Mouse (Mus musculus) intestine, embryonic 15.5 days (tissue): ENCODE results near the gene Trap1. TPM values are rescaled to one million over a fixed set of nuclear protein-coding genes. Genes with fewer than 3 reads are reported as not detected.
"Not testable (repeated sequence)": the region's sequence is repeated elsewhere in the genome, so short reads cannot be mapped to it uniquely, and the experiment has no call there.

Experiments used
- ATAC-seq: fragments of 200-750 bp; cut with Nextera tagmentation; 2 replicates; pipeline ENCODE4 v1.8.0; 2017; ENCODE audit warnings: moderate TSS enrichment, moderate library complexity
- H3K27ac ChIP-seq: fragments of 300-500 bp; sonication (generic); 2 replicates; pipeline ENCODE4 v1.5.1; 2015; ENCODE audit warnings: mild to moderate bottlenecking, inconsistent platforms
- H3K27me3 ChIP-seq: fragments of 300-500 bp; sonication (generic); replicated peaks from 2 replicates; pipeline ENCODE4 v1.6.1; 2015; ENCODE audit warnings: inconsistent platforms
- H3K36me3 ChIP-seq: fragments of 300-500 bp; sonication (generic); 2 replicates; pipeline ENCODE4 v1.6.1; 2015; ENCODE audit warnings: inconsistent platforms
- H3K4me1 ChIP-seq: fragments of 300-500 bp; sonication (generic); replicated peaks from 2 replicates; pipeline ENCODE4 v1.6.1; 2015; ENCODE audit warnings: inconsistent platforms
- H3K4me2 ChIP-seq: fragments of 300-500 bp; sonication (generic); replicated peaks from 2 replicates; pipeline ENCODE4 v1.6.1; 2015; ENCODE audit warnings: mild to moderate bottlenecking, inconsistent platforms
- H3K4me3 ChIP-seq: fragments of 300-500 bp; sonication (generic); replicated peaks from 2 replicates; pipeline ENCODE4 v1.5.1; 2015; ENCODE audit warnings: inconsistent platforms
- H3K9ac ChIP-seq: fragments of 300-500 bp; sonication (generic); 2 replicates; pipeline ENCODE4 v1.6.1; 2015; ENCODE audit warnings: inconsistent platforms
- H3K9me3 ChIP-seq: fragments of 300-500 bp; sonication (generic); 2 replicates; pipeline ENCODE4 v1.6.1; 2016; ENCODE audit warnings: inconsistent platforms
- WGBS: fragments of 180-500 bp; shearing (Covaris S2); methylation state at CpG from one replicate; pipeline ENCODE4 v1.1.7; 2015; 5-methylcytosine and 5-hydroxymethylcytosine counted together
- polyA plus RNA-seq: library from polyadenylated mRNA; unstranded; fragments of >200 nt; fragmentation: Nextera tagmentation; extraction: Ambion mirVana; gene quantifications from 2 replicates; pipeline ENCODE4 v1.2.1, GENCODE M21; 2015

Gene Trap1
- polyA plus RNA-seq, 1 experiment from 2014 or later: 116 TPM

DNA sequence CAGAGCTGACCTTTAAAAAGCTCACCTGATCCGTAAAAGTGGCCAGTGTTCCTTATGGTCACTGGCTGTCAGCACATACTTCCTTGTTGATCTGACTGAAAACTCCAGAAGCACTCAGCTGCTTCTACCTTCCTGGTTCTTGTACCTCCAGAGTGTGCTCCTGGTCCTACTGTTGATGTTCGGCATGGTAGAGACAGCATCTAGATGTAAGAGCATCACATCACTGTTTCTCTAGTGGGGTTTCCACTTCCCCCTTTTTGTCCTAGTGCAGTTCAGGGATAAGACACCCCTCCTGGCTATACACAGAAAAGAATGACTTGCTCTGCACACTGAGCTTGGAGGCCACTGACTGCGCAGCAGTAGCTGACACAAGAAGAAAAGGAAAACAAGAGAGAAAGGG lies 43.2 kb downstream of the Trap1 start:
- 85% methylated on average over 3 of the region's 3 CpGs for WGBS
- no peak overlapping the region for H3K4me3 ChIP-seq
- H3K9ac ChIP-seq: no peak overlapping the region
- no peaks in the 10 kb centered on the region for H3K9me3 ChIP-seq
- no peaks in the 10 kb centered on the region for H3K4me1 ChIP-seq
- no peaks in the 10 kb centered on the region for H3K27me3 ChIP-seq
- peaks cover 16% of the 10 kb centered on the region for H3K36me3 ChIP-seq
- no peak overlapping the region for H3K4me2 ChIP-seq
- H3K27ac ChIP-seq: no peak overlapping the region
- no peak for ATAC-seq

GRCm38 (mm10) chr16:4033971-4034370 lies 43.7 kb downstream of the Trap1 start:
- H3K27me3 ChIP-seq: no peaks in the 10 kb centered on the region
- H3K4me2 ChIP-seq: no peak overlapping the region
- H3K36me3 ChIP-seq: peaks cover 13% of the 10 kb centered on the region
- ATAC-seq: no peak
- no peak overlapping the region for H3K4me3 ChIP-seq
- H3K4me1 ChIP-seq: no peaks in the 10 kb centered on the region
- no peaks in the 10 kb centered on the region for H3K9me3 ChIP-seq
- no peak overlapping the region for H3K27ac ChIP-seq
- 79% methylated on average over 5 of the region's 5 CpGs for WGBS
- no peak overlapping the region for H3K9ac ChIP-seq

DNA sequence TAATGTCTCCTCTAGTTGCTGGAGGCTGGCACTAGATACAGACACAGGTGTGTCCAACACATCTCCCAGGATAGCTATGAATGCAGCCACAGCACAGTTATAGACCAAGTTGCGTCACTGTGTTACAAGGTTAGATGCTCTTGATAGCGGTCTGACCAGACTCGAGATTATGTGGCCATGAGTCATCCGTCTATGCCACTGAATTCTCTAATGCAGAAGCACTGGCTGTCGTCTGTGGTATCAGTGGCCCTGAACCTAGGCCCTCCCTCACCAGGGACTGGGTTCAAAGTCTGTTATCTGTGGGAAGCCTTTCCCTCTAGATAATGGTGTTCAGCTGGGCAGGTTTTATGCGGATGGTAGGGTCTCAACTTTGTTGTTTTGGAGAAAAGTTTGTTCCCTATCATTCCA lies 45.3 kb downstream of the Trap1 start:
- Histone ChIP-seq H3K27me3 (no peaks in the 10 kb centered on the region), H3K36me3 (no peaks in the 10 kb centered on the region), H3K9ac (no peak overlapping the region), H3K4me1 (no peaks in the 10 kb centered on the region), H3K4me2 (no peak overlapping the region), H3K4me3 (no peak overlapping the region), H3K9me3 (no peaks in the 10 kb centered on the region), H3K27ac (no peak overlapping the region)
- ATAC-seq: peak; percentile 46
- 69% methylated on average over 6 of the region's 6 CpGs for WGBS

GRCm38 (mm10) chr16:4031441-4032274 lies 46.0 kb downstream of the Trap1 start:
- Histone ChIP-seq H3K36me3 (no peaks in the 10 kb centered on the region), H3K27me3 (no peaks in the 10 kb centered on the region), H3K27ac (no peak overlapping the region), H3K4me1 (no peaks in the 10 kb centered on the region), H3K9ac (no peak overlapping the region), H3K4me2 (no peak overlapping the region), H3K4me3 (no peak overlapping the region), H3K9me3 (no peaks in the 10 kb centered on the region)
- no peak for ATAC-seq
- 63% methylated on average over 6 of the region's 6 CpGs for WGBS

- no peaks in the 10 kb centered on the region for H3K27me3 ChIP-seq
- H3K9ac ChIP-seq: no peak overlapping the region
- no peak overlapping the region for H3K27ac ChIP-seq
- no peak overlapping the region for H3K4me3 ChIP-seq
- H3K4me2 ChIP-seq: no peak overlapping the region
- no peak for ATAC-seq
- no peaks in the 10 kb centered on the region for H3K4me1 ChIP-seq
- no peaks in the 10 kb centered on the region for H3K9me3 ChIP-seq
- no peaks in the 10 kb centered on the region for H3K36me3 ChIP-seq
- 94% methylated on average over 10 of the region's 10 CpGs for WGBS
Measured at GRCm38 (mm10) chr16:4030501-4030900, 47.1 kb downstream of the Trap1 start.

GRCm38 (mm10) chr16:4029371-4029841 lies 48.2 kb downstream of the Trap1 start:
- H3K4me3 ChIP-seq: no peak overlapping the region
- H3K4me2 ChIP-seq: no peak overlapping the region
- ATAC-seq: peak; percentile 31
- no peaks in the 10 kb centered on the region for H3K4me1 ChIP-seq
- no peaks in the 10 kb centered on the region for H3K27me3 ChIP-seq
- WGBS: 77% methylated on average over 5 of the region's 5 CpGs
- H3K9me3 ChIP-seq: no peaks in the 10 kb centered on the region
- no peaks in the 10 kb centered on the region for H3K36me3 ChIP-seq
- no peak overlapping the region for H3K9ac ChIP-seq
- H3K27ac ChIP-seq: no peak overlapping the region

GRCm38 (mm10) chr16:4027211-4027610 lies 50.4 kb downstream of the Trap1 start:
- WGBS: 79% methylated on average over 3 of the region's 3 CpGs
- no peak for ATAC-seq
- Histone ChIP-seq H3K27me3 (no peaks in the 10 kb centered on the region), H3K4me1 (no peaks in the 10 kb centered on the region), H3K9me3 (no peaks in the 10 kb centered on the region), H3K27ac (no peak overlapping the region), H3K4me3 (no peak overlapping the region), H3K36me3 (no peaks in the 10 kb centered on the region), H3K9ac (no peak overlapping the region), H3K4me2 (no peak overlapping the region)

GRCm38 (mm10) chr16:4026672-4027071 lies 51.0 kb downstream of the Trap1 start:
- H3K4me3 ChIP-seq: no peak overlapping the region
- H3K4me2 ChIP-seq: no peak overlapping the region
- no peaks in the 10 kb centered on the region for H3K27me3 ChIP-seq
- no peak overlapping the region for H3K9ac ChIP-seq
- H3K27ac ChIP-seq: no peak overlapping the region
- no peaks in the 10 kb centered on the region for H3K36me3 ChIP-seq
- H3K9me3 ChIP-seq: no peaks in the 10 kb centered on the region
- ATAC-seq: no peak; the same call in 1 of the 2 replicates
- 45% methylated on average over 1 of the region's 1 CpGs for WGBS
- no peaks in the 10 kb centered on the region for H3K4me1 ChIP-seq

- H3K9me3 ChIP-seq: no peaks in the 10 kb centered on the region
- no peaks in the 10 kb centered on the region for H3K27me3 ChIP-seq
- no peak for ATAC-seq
- no peaks in the 10 kb centered on the region for H3K4me1 ChIP-seq
- H3K27ac ChIP-seq: no peak overlapping the region
- H3K4me2 ChIP-seq: no peak overlapping the region
- H3K9ac ChIP-seq: no peak overlapping the region
- WGBS: 76% methylated on average over 4 of the region's 4 CpGs
- H3K36me3 ChIP-seq: no peaks in the 10 kb centered on the region
- H3K4me3 ChIP-seq: no peak overlapping the region
Measured at GRCm38 (mm10) chr16:4022719-4023118, 54.9 kb downstream of the Trap1 start.

DNA sequence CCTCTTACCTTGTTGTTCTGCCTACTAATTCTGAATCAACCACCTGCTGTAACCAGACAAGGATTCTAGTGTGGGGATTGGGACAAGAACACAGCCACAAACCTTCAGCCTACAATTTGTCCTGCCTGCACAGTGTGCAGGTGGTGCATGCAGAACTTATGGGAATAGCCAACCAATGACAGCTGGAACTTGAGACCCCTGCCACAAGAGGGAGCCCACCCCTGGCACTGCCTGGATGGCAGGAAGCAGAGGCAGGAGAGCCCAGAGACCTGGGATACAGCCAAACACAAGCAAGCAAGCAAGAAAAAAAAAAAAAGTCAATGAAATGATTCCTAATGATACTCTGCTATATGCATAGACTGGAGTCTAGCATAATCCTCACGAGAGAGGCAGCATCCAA lies 56.4 kb downstream of the Trap1 start:
- no peaks in the 10 kb centered on the region for H3K4me1 ChIP-seq
- no peaks in the 10 kb centered on the region for H3K9me3 ChIP-seq
- no peaks in the 10 kb centered on the region for H3K36me3 ChIP-seq
- ATAC-seq: no peak
- no peak overlapping the region for H3K4me2 ChIP-seq
- no peak overlapping the region for H3K9ac ChIP-seq
- no peak overlapping the region for H3K4me3 ChIP-seq
- H3K27ac ChIP-seq: no peak overlapping the region
- no peaks in the 10 kb centered on the region for H3K27me3 ChIP-seq
- WGBS: 78% methylated on average over 1 of the region's 1 CpGs

DNA sequence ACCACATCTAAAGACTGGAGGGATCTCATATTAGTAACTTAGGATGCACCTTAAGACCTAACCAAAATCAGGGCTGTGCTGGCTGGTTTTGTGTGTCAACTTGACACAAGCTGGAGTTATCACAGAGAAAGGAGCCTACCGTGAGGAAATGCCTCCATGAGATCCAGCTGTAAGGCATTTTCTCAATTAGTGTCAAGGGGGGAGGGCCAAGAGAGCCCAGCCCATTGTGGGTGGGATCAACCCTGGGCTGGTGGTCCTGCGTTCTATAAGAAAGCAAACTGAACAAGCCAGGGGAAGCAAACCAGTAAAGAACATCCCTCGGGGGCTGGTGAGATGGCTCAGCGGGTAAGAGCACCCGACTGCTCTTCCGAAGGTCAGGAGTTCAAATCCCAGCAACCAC lies 60.2 kb downstream of the Trap1 start:
- WGBS: 77% methylated on average over 6 of the region's 6 CpGs
- not testable (repeated sequence) for H3K27me3 ChIP-seq

DNA sequence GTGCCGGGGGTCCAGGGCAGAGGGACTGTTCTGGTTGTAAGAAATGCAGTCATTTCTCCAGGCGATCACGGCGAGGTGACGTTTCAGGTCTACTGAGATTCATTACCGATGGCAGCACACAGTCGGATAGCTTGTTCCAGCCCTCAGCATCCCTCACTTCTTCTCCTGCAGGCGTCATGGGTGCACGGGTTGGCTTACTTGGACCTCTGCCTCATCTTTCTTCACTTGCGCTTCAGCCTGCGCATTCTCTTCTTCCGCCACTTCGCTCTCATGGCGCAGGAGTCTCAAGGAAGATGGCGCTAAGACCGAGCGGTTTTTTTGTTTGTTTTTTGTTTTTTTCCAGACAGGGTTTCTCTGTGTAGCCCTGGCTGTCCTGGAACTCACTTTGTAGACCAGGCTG lies 60.8 kb downstream of the Trap1 start:
- H3K9me3 ChIP-seq, H3K9ac ChIP-seq, H3K27me3 ChIP-seq, H3K36me3 ChIP-seq, H3K4me3 ChIP-seq, ATAC-seq, H3K4me2 ChIP-seq, H3K4me1 ChIP-seq, H3K27ac ChIP-seq: not testable (repeated sequence)
- 87% methylated on average over 17 of the region's 17 CpGs for WGBS

More for the DNA sequence above, 60.2 kb downstream of the Trap1 start:
- not testable (repeated sequence) for H3K36me3 ChIP-seq, H3K4me3 ChIP-seq, H3K9ac ChIP-seq, H3K9me3 ChIP-seq, H3K27ac ChIP-seq, H3K4me2 ChIP-seq, H3K4me1 ChIP-seq, ATAC-seq

- no peaks in the 10 kb centered on the region for H3K36me3 ChIP-seq
- H3K27me3 ChIP-seq: no peaks in the 10 kb centered on the region
- WGBS: 74% methylated on average over 5 of the region's 5 CpGs
- H3K9me3 ChIP-seq: no peaks in the 10 kb centered on the region
- no peak overlapping the region for H3K9ac ChIP-seq
- H3K4me3 ChIP-seq: no peak overlapping the region
- ATAC-seq: no peak
- no peak overlapping the region for H3K4me2 ChIP-seq
- no peaks in the 10 kb centered on the region for H3K4me1 ChIP-seq
- H3K27ac ChIP-seq: no peak overlapping the region
Measured at GRCm38 (mm10) chr16:4014040-4014668, 63.5 kb downstream of the Trap1 start.
